Mouse (Mus musculus): ENCODE measurements at regions not wholly inside any gene's neighbourhood (a gene's known extent, or its start where the extent isn't known, plus 50 kb on each side); places are given as distances from the start of the nearest gene placed in this dataset.

- Histone ChIP-seq H3K36me3 (no peaks in the 10 kb centered on the region), H3K27ac (no peak overlapping the region), H3K4me1 (no peaks in the 10 kb centered on the region; the same call in 1 of the 2 replicates), H3K4me2 (no peak overlapping the region), H3K27me3 (replicated peaks) (no peaks in the 10 kb centered on the region), H3K9me3 (no peaks in the 10 kb centered on the region), H3K4me3 (replicated peaks) (no peak overlapping the region), H3K9ac (no peak overlapping the region)
- ATAC-seq (ENCODE audit: insufficient read depth, low FRiP score, low read depth): no peak
- WGBS: 84% methylated on average over 8 of the region's 8 CpGs
Measured at GRCm38 (mm10) chr8:26795616-26796015, 181.5 kb upstream of the Zfp703 start.

DNA sequence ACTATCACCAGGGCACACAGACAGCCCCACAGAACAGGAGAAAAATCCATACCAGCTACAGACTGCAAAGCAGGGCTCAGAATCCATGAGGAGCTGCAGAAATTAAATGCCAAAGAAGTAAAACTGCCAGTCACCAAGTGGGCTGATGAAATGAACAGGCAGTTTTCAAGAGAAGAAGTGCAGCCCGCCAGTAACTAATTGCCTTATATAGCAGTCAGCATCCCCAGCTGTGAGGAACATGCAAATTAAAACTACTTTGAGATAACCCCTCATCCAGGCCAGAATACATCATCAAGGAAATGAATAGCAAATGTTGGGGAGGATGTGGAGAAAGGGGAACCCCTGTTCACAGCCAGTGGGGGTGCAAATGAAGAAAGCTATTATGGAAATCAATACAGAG, 177.3 kb upstream of the Zfp703 start:
- Histone ChIP-seq H3K4me2 (no peak overlapping the region), H3K9me3 (no peaks in the 10 kb centered on the region), H3K27me3 (replicated peaks) (peaks cover 8% of the 10 kb centered on the region; the same call in 1 of the 2 replicates), H3K9ac (no peak overlapping the region), H3K36me3 (no peaks in the 10 kb centered on the region), H3K4me1 (peaks cover 5% of the 10 kb centered on the region), H3K4me3 (replicated peaks) (no peak overlapping the region), H3K27ac (no peak overlapping the region)
- no peak for ATAC-seq (ENCODE audit: insufficient read depth, low FRiP score, low read depth)
- WGBS: 72% methylated on average over 1 of the region's 1 CpGs

GRCm38 (mm10) chr8:26804089-26804488, 173.0 kb upstream of the Zfp703 start:
- Histone ChIP-seq H3K27ac (no peak overlapping the region), H3K4me2 (no peak overlapping the region), H3K27me3 (replicated peaks) (peaks cover 8% of the 10 kb centered on the region; the same call in 1 of the 2 replicates), H3K9ac (no peak overlapping the region), H3K4me3 (replicated peaks) (no peak overlapping the region), H3K4me1 (peaks cover 31% of the 10 kb centered on the region), H3K9me3 (no peaks in the 10 kb centered on the region), H3K36me3 (no peaks in the 10 kb centered on the region)
- no peak for ATAC-seq (ENCODE audit: insufficient read depth, low FRiP score, low read depth)
- WGBS: 57% methylated on average over 9 of the region's 9 CpGs

- Histone ChIP-seq H3K9me3 (no peaks in the 10 kb centered on the region), H3K4me2 (0 out of 2 replicates have a peak overlapping the region, but pooled peaks have one; percentile 8), H3K4me3 (replicated peaks) (no peak overlapping the region), H3K36me3 (no peaks in the 10 kb centered on the region), H3K9ac (no peak overlapping the region), H3K4me1 (peaks cover 38% of the 10 kb centered on the region), H3K27me3 (replicated peaks) (peaks cover 8% of the 10 kb centered on the region; the same call in 1 of the 2 replicates), H3K27ac (peak overlapping the region; percentile 50; the same call in 1 of the 2 replicates)
- no peak for ATAC-seq (ENCODE audit: insufficient read depth, low FRiP score, low read depth)
- WGBS: 26% methylated on average over 7 of the region's 7 CpGs
Measured at GRCm38 (mm10) chr8:26804901-26805341, 172.2 kb upstream of the Zfp703 start.

DNA sequence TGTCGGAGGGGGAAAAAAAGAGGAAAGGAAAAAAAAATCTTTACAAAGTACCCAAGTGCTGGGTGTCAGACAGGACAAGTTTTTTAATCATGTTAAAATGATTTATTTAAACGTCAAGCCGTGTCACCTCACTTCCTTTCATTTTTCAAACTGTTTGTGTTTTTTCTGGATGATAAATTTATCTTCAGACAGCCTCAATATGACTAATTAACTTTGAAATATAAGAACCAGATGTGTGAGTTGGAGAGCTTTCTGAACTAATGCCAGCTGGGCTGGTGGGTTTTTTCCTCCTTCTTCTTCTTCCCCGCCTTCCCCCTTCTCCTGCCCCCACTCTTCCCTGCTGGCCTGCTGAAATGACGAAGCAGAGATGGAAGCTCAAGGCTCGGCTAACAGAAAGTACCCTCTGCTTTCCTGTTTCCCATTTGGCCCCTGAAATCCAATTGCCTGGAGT, 171.7 kb upstream of the Zfp703 start:
- no peak overlapping the region for H3K9ac ChIP-seq
- H3K36me3 ChIP-seq: no peaks in the 10 kb centered on the region
- H3K4me1 ChIP-seq: peaks cover 38% of the 10 kb centered on the region
- WGBS: 14% methylated on average over 6 of the region's 6 CpGs
- peaks cover 8% of the 10 kb centered on the region; the same call in 1 of the 2 replicates for H3K27me3 ChIP-seq (replicated peaks)
- ATAC-seq (ENCODE audit: insufficient read depth, low FRiP score, low read depth): peak; percentile 16; the same call in 1 of the 2 replicates
- H3K27ac ChIP-seq: peak overlapping the region; percentile 50
- H3K4me3 ChIP-seq (replicated peaks): no peak overlapping the region
- H3K9me3 ChIP-seq: no peaks in the 10 kb centered on the region
- peak overlapping the region; percentile 17; the same call in 1 of the 2 replicates for H3K4me2 ChIP-seq

DNA sequence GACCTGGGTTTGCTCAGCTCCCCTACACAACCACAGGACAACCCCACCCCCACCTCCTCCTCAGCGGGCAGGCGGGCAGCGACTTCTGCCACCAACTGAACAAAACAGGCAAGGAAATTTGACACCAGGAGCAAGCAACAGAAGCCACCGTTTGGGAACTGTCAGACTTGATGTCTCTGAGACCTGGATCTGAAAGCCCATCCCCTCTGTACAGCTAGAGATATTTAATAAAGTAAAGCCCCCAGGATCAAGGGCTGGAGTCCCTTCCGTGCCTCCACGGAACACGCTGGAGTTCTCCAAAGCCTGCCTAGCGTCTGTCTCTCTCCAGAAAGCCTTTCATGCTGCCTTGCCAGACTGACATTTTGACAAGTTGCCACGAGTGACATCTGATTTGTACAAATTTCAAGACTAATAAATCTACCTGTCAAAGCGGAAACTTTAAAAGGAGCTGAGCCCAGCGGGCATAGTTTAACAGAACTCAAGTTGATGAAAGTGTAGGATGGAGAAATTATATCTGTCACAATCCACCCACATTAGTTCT, 168.9 kb upstream of the Zfp703 start:
- Histone ChIP-seq H3K4me1 (peaks cover 43% of the 10 kb centered on the region), H3K36me3 (no peaks in the 10 kb centered on the region), H3K4me2 (no peak overlapping the region), H3K4me3 (replicated peaks) (no peak overlapping the region), H3K27me3 (replicated peaks) (0 out of 2 replicates have a peak, but pooled peaks cover 3% of the 10 kb centered on the region), H3K9me3 (no peaks in the 10 kb centered on the region), H3K9ac (no peak overlapping the region), H3K27ac (no peak overlapping the region)
- 21% methylated on average over 11 of the region's 11 CpGs for WGBS
- ATAC-seq (ENCODE audit: insufficient read depth, low FRiP score, low read depth): no peak

- 31% methylated on average over 3 of the region's 3 CpGs for WGBS
- no peak overlapping the region for H3K4me3 ChIP-seq (replicated peaks)
- H3K4me1 ChIP-seq: peaks cover 43% of the 10 kb centered on the region
- H3K36me3 ChIP-seq: no peaks in the 10 kb centered on the region
- no peak overlapping the region for H3K27ac ChIP-seq
- ATAC-seq (ENCODE audit: insufficient read depth, low FRiP score, low read depth): peak; percentile 77
- no peaks in the 10 kb centered on the region for H3K9me3 ChIP-seq
- H3K9ac ChIP-seq: no peak overlapping the region
- no peak overlapping the region for H3K4me2 ChIP-seq
- H3K27me3 ChIP-seq (replicated peaks): 0 out of 2 replicates have a peak, but pooled peaks cover 3% of the 10 kb centered on the region
Measured at GRCm38 (mm10) chr8:26808771-26809170, 168.4 kb upstream of the Zfp703 start.

GRCm38 (mm10) chr8:26809943-26810342, 167.2 kb upstream of the Zfp703 start:
- 81% methylated on average over 7 of the region's 7 CpGs for WGBS
- Histone ChIP-seq H3K27ac (no peak overlapping the region), H3K9me3 (no peaks in the 10 kb centered on the region), H3K36me3 (no peaks in the 10 kb centered on the region), H3K4me1 (peaks cover 37% of the 10 kb centered on the region), H3K9ac (no peak overlapping the region), H3K4me3 (replicated peaks) (no peak overlapping the region), H3K27me3 (replicated peaks) (no peaks in the 10 kb centered on the region), H3K4me2 (no peak overlapping the region)
- ATAC-seq (ENCODE audit: insufficient read depth, low FRiP score, low read depth): no peak

GRCm38 (mm10) chr8:26811533-26812236, 165.4 kb upstream of the Zfp703 start:
- peaks cover 29% of the 10 kb centered on the region for H3K4me1 ChIP-seq
- no peak overlapping the region for H3K27ac ChIP-seq

GRCm38 (mm10) chr8:26813198-26813815, 163.8 kb upstream of the Zfp703 start:
- Histone ChIP-seq H3K9ac (no peak overlapping the region), H3K4me3 (replicated peaks) (no peak overlapping the region), H3K4me1 (peaks cover 17% of the 10 kb centered on the region), H3K27ac (no peak overlapping the region), H3K4me2 (no peak overlapping the region), H3K36me3 (no peaks in the 10 kb centered on the region), H3K27me3 (replicated peaks) (no peaks in the 10 kb centered on the region), H3K9me3 (no peaks in the 10 kb centered on the region)
- WGBS: 77% methylated on average over 9 of the region's 9 CpGs
- no peak for ATAC-seq (ENCODE audit: insufficient read depth, low FRiP score, low read depth)

More at GRCm38 (mm10) chr8:26811533-26812236, 165.4 kb upstream of the Zfp703 start:
- H3K9me3 ChIP-seq: no peaks in the 10 kb centered on the region
- WGBS: 60% methylated on average over 12 of the region's 12 CpGs
- ATAC-seq (ENCODE audit: insufficient read depth, low FRiP score, low read depth): no peak
- H3K4me3 ChIP-seq (replicated peaks): no peak overlapping the region
- H3K9ac ChIP-seq: no peak overlapping the region
- H3K36me3 ChIP-seq: no peaks in the 10 kb centered on the region
- no peaks in the 10 kb centered on the region for H3K27me3 ChIP-seq (replicated peaks)
- no peak overlapping the region for H3K4me2 ChIP-seq

GRCm38 (mm10) chr8:26815020-26815584, 162.0 kb upstream of the Zfp703 start:
- Histone ChIP-seq H3K4me1 (peaks cover 5% of the 10 kb centered on the region; the same call in 1 of the 2 replicates), H3K27me3 (replicated peaks) (no peaks in the 10 kb centered on the region), H3K27ac (no peak overlapping the region), H3K4me3 (replicated peaks) (no peak overlapping the region), H3K4me2 (no peak overlapping the region), H3K9me3 (no peaks in the 10 kb centered on the region), H3K9ac (no peak overlapping the region), H3K36me3 (no peaks in the 10 kb centered on the region)
- 80% methylated on average over 15 of the region's 15 CpGs for WGBS
- ATAC-seq (ENCODE audit: insufficient read depth, low FRiP score, low read depth): no peak

Measured in stomach, embryonic 15.5 days (tissue).